8 mouse cellular contexts compared by ENCODE assay signal in the genomic region with DNA sequence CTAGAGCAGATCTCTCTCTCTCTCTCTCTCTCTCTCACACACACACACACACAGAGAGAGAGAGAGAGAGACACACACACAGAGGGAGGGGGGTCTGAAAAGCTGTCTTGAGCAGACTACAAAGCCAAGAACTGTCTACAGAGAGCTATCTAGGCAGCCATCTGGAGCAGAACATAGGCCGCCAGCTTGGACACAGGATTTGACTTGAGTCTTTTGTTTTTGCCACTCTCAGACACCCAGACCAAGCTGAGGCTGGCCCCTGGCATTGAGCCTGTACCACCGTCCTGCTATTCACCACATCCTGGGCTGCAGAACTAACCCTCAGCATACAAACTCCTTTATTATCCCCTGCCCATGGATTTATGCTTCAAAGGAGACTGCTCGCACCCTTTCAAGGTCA. TPM values are rescaled to one million over a fixed set of nuclear protein-coding genes. Genes with fewer than 3 reads are reported as not detected.
A peak's percentile ranks its signal among the peaks of the same experiment; 100 is the strongest.
DNase-seq lines count a peak whose midpoint lies in the region; TF ChIP-seq lines count a peak whose summit lies in the region.

No protein-coding gene starts in this region.

- peaks cover 19% of the 10 kb centered on the region for H3K36me3 ChIP-seq in midbrain, embryonic 10.5 days

- H3K27me3 ChIP-seq in midbrain, embryonic 10.5 days (ENCODE audit: low read depth, poor library complexity, severe bottlenecking), result no peaks in the 10 kb centered on the region

- H3K4me1 ChIP-seq in bone marrow macrophage, adult 2 months (ENCODE audit: control insufficient read depth, insufficient read depth, low read length), result peaks cover 66% of the 10 kb centered on the region
- peaks cover 4% of the 10 kb centered on the region; the same call in 1 of the 2 replicates for H3K4me1 ChIP-seq in embryonic fibroblast, embryonic 13.5 days (ENCODE audit: control insufficient read depth, insufficient read depth, low read length)
- H3K4me1 ChIP-seq in midbrain, embryonic 10.5 days, result peaks cover 15% of the 10 kb centered on the region

- WGBS in midbrain, embryonic 10.5 days, result 71% methylated on average over 3 of the region's 3 CpGs

- TF ChIP-seq POLR2A in bone marrow macrophage, adult 2 months (IDR thresholded peaks at IDR 0.05; ENCODE audit: borderline replicate concordance, low read depth, low read length), result no peak
- TF ChIP-seq POLR2A in embryonic fibroblast, embryonic 13.5 days (IDR thresholded peaks at IDR 0.05; ENCODE audit: low read depth, low read length), result no peak

- no peaks in the 10 kb centered on the region for H3K9me3 ChIP-seq in midbrain, embryonic 10.5 days (replicated peaks)

- TF ChIP-seq CTCF in bone marrow macrophage, adult 2 months (IDR thresholded peaks at IDR 0.05; ENCODE audit: low read depth, low read length), result no peak
- no peak for TF ChIP-seq CTCF in embryonic fibroblast, embryonic 13.5 days (IDR thresholded peaks at IDR 0.05; ENCODE audit: borderline replicate concordance, insufficient read depth, low read length)

- intact Hi-C loops in gastrocnemius, postnatal 14 days (cut with DNase I; ENCODE audit: low total_unique reads), result no loop called here

- no peak overlapping the region for H3K4me3 ChIP-seq in bone marrow macrophage, adult 2 months (ENCODE audit: insufficient read depth, low read length)
- no peak overlapping the region for H3K4me3 ChIP-seq in embryonic fibroblast, embryonic 13.5 days (ENCODE audit: insufficient read depth, low read length)
- H3K4me3 ChIP-seq in midbrain, embryonic 10.5 days, result no peak overlapping the region

- H3K27ac ChIP-seq in bone marrow macrophage, adult 2 months (ENCODE audit: insufficient read depth, low read depth, low read length), result peak overlapping the region; percentile 85
- peak overlapping the region; percentile 25 for H3K27ac ChIP-seq in embryonic fibroblast, embryonic 13.5 days (ENCODE audit: insufficient read depth, low read length)
- H3K27ac ChIP-seq in midbrain, embryonic 10.5 days (replicated peaks), result peak overlapping the region; percentile 33; the same call in 1 of the 2 replicates

- DNase-seq in kidney, adult 18-20 months, result peak; percentile 38
- no peak for DNase-seq in kidney, adult 9 months
- no peak for DNase-seq in midbrain, embryonic 10.5 days (ENCODE audit: low spot score)
- no peak for DNase-seq in urinary bladder, postnatal 10 days (ENCODE audit: low spot score)
- DNase-seq in ovary, postnatal 10 days (ENCODE audit: low spot score), result no peak
- no peak for DNase-seq in gastrocnemius, postnatal 14 days

RNA-seq across cellular contexts. Expression of gene Lgmn, which starts 20.1 kb away (rescaled TPM):
- 1,528 and 1,623 TPM in 2 replicates for polyA plus RNA-seq in bone marrow macrophage, adult 2 months (2012; ENCODE audit: insufficient read depth, insufficient read length, missing spikeins)
- polyA plus RNA-seq in embryonic fibroblast, embryonic 13.5 days (2011; ENCODE audit: insufficient read length, low read depth, missing spikeins), result 71.1 and 73.8 TPM in 2 replicates
- polyA plus RNA-seq in midbrain, embryonic 10.5 days (2016; fragmentation: Nextera tagmentation; extraction: Ambion mirVana), result 46.5 and 50.8 TPM in 2 replicates
- total RNA-seq in gastrocnemius, postnatal 14 days (2021), result 10 to 100 TPM; 51.2 to 64.3 TPM

RNA-seq across cellular contexts. Expression of gene Golga5, which starts 49.4 kb away (rescaled TPM):
- 28.1 and 30.3 TPM in 2 replicates for polyA plus RNA-seq in bone marrow macrophage, adult 2 months (2012; ENCODE audit: insufficient read depth, insufficient read length, missing spikeins)
- 39.6 and 40.6 TPM in 2 replicates for polyA plus RNA-seq in embryonic fibroblast, embryonic 13.5 days (2011; ENCODE audit: insufficient read length, low read depth, missing spikeins)
- 24.6 and 30.3 TPM in 2 replicates for polyA plus RNA-seq in midbrain, embryonic 10.5 days (2016; fragmentation: Nextera tagmentation; extraction: Ambion mirVana)
- 10 to 100 TPM; 19.8 to 23.2 TPM for total RNA-seq in gastrocnemius, postnatal 14 days (2021)

Comparison
In these comparisons a context has a peak if more than half of its experiments do, and no peak if none do; other contexts are left out.
1. H3K27ac ChIP-seq: peak in every context shown above with its lines; median percentile 85 in bone marrow macrophage, adult 2 months; 33 in midbrain, embryonic 10.5 days; 25 in embryonic fibroblast, embryonic 13.5 days.
2. RNA of gene Lgmn, which starts 20.1 kb away (polyA plus RNA-seq): 1,528 to 1,623 TPM in bone marrow macrophage, adult 2 months; 71.1 to 73.8 TPM in embryonic fibroblast, embryonic 13.5 days and 46.5 to 50.8 TPM in midbrain, embryonic 10.5 days; every median in the first group is over 10 times any median in the second.